Mouse (Mus musculus): ENCODE measurements around the gene Tsr2.

Gene Tsr2

GRCm38 (mm10) chrX:151046777-151047430 is 49.4 kb downstream of the Tsr2 start:
- peak in 1 of 2 experiments; percentile 77 for DNase-seq (ENCODE audit: low spot score in 2 of 2)

DNA sequence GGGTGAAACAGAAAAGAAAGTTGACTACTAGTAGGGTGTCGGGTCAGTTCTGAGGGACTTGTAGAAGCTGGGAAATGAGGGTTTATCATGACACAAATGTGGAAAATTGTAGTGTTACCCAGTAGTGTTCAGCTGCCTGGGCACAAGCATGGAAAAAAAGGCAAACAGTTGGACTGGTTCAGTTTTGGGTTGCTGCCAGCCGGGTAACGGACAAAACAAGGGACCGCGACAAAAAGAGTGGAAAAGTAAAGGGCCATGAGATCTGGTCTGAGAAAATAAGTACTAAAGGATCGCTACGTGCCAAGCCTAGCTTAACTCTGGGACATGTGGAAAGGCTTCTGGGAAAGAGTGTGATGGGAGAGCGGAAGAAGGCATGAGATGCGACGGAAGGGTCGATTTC is 50.0 kb downstream of the Tsr2 start:
- no peak for DNase-seq (ENCODE audit: low spot score in 2 of 2)

DNA sequence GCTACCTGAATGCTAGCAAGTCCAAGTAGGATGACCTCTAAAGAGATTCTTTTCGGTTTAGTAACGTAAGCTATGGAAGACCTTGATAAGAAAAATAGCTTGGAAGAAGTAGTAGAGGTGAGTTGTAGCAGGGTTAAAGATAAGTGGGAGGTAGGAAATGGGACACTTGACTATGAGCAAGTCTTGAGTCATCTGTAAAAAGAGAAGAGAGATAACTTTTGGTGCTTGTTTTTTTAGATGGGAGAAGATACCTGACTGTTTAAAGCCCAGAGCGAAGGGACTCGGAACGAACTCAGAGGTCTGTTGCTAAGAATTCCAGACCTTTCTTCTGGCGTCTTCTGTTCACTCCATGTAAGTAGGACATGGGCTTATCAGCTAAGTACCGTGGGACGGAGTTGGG is 50.5 kb downstream of the Tsr2 start, which contains the start of gene Fgd1:
Gene Fgd1 (plus strand): TSS at position 301 of the 400 bp plus-strand sequence.
- no peak for DNase-seq (ENCODE audit: low spot score in 2 of 2)

GRCm38 (mm10) chrX:151041223-151041622 is 55.1 kb downstream of the Tsr2 start:
- DNase-seq (ENCODE audit: low spot score in 2 of 2): no peak
